Mouse (Mus musculus): Measurements from ENCODE around the gene Tceal6. TPM values are rescaled to one million over a fixed set of nuclear protein-coding genes. Genes with fewer than 3 reads are reported as not detected.
"Not testable (repeated sequence)": the region's sequence is repeated elsewhere in the genome, so short reads cannot be mapped to it uniquely, and the experiment has no call there.

The Tceal6 gene
- 1 to 10 TPM; 2.1 to 6.1 (median 4.2) TPM for total RNA-seq (2022)

- DNase-seq: no peak
Measured at GRCm38 (mm10) chrX:135210436-135211221, at the start of gene Tceal6. TSS of gene Tceal6 (minus strand) at chrX:135210687.

- not testable (repeated sequence) for DNase-seq
Measured at GRCm38 (mm10) chrX:135209773-135210435, 583 bp downstream of the Tceal6 start.

DNA sequence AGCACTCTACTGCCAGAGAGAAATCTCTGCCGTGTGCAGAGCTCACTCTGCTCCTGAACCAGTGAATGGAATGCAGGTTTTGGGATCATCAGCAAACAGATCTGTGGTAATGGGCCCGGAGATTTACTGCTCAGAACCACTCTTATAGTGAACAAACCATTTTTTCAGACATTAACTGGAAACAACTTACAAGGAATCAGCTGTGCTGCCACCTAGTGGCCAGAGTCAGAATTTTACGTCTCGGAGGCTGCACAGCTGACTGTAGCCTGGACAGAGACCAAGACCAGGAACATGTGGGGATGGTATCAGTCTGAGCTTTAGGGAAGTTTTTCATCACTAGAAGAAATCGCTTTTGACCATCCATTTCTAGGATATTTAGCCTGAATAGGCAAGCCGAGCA is 20.6 kb downstream of the Tceal6 start:
- DNase-seq: not testable (repeated sequence)

DNA sequence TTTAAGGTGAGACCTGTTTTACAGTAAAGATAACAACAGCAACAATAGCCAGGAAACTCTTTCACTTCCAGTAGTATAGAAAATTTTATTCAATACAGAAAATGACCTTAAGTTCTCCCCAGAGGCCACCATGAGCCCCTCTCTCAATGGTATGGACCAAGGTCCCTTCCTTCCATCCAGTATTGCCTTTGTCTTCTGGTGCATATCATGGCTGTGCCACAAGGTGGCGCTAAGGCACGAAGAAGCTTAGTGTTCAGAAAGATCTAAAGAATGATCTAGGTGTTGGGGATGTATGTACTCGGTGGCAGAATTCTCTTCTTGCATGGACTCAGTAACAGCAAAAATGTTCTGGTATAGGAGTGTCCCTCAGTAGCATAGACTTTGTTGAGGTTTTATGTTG is 21.8 kb downstream of the Tceal6 start:
- DNase-seq: not testable (repeated sequence)

DNA sequence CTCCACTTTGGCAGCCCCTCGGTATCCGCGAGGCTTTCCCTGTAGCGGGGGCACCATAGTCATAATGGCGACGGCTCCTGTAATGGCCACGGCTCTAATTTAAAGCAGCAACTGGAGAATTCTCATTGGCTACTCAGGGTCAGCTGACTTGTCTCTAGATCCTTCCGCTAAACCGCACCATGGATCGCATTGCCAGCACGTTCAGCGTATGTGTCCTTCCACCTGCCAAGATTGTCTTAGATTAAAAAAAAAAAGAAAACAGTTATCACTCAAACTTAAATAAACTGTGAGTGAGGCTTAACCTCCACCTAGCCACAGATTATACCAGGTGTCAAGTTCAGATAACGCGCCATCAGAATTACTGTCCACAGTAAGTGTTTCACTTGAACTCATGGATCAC is 33.0 kb downstream of the Tceal6 start, which contains the start of gene Gm15023:
Gene Gm15023, minus strand, starts transcription at position 101 of the 400 bp plus-strand sequence.
- not testable (repeated sequence) for DNase-seq

Other genes with a start within 250 kb of the Tceal6 start
- under 1 TPM in 2 of 4 experiments, not detected in 2; 0.11 to 0.25 TPM for gene Nxf2, start 245.9 kb downstream of the Tceal6 start, total RNA-seq (2022)
- gene Zmat1, start 201.5 kb downstream of the Tceal6 start, total RNA-seq (2022): 10 to 100 TPM in 3 of 4 experiments, 1 to 10 TPM in 1; 9.4 to 10.9 (median 10.3) TPM
- gene Gm15023, start 33.1 kb downstream of the Tceal6 start, total RNA-seq (2022): not detected
- gene Pramel3, start 91.6 kb upstream of the Tceal6 start, total RNA-seq (2022): not detected
- not detected for gene Gm5128, start 162.6 kb upstream of the Tceal6 start, total RNA-seq (2022)
- gene Gm7903, start 223.1 kb upstream of the Tceal6 start, total RNA-seq (2022): not detected